Mouse (Mus musculus) small intestine, adult 2 months (tissue): ENCODE measurements around the gene 6430548M08Rik.

Experiments used
- CTCF ChIP-seq: fragments of 200-500 bp; IDR thresholded peaks from 2 replicates; pipeline ENCODE4 v1.5.1; 2012; ENCODE audit warnings: low read depth, mild to moderate bottlenecking, control low read depth, inconsistent platforms, low read length, moderate library complexity, mixed read lengths; ENCODE audit not compliant: insufficient replicate concordance, insufficient read length; ENCODE audit errors: extremely low read depth
- POLR2A ChIP-seq: fragments of 200-500 bp; IDR thresholded peaks from 2 replicates; pipeline ENCODE4 v1.6.1; 2012; ENCODE audit warnings: low read depth, mild to moderate bottlenecking, control low read depth, inconsistent platforms, low read length, moderate library complexity

DNA sequence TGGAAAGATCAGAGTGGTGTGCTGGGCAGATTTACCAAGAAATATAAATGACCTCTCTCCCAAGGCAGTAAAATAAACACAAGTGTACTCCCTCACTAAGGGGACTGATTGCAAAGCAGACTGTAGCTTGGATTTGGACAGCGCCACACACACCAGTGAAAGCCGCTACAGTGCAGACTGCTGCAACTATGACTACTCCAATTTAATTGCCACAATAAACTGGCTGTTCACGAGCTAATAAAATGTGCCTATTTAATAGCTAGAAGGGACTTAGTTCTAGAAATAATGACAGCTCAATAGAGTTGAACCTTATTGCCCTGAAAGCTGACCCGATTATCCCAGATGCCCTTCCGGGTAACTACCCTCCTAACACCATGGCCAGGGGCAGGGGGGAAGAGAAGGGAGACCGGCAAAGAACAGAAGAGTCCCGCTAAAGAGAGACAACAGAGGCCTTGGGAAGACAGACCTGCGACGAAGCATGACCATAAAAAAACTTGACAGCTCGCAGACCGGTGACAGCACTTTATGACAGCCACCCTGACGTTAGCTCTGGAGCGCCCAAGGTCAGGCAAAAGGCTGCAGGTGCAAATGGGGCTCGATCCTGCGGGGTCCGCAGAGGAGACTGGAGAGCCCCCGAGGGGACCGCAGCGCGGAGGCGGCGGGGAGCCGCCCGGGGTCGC is 13.4 kb upstream of the 6430548M08Rik start:
- TF ChIP-seq CTCF (no peak), POLR2A (no peak)
